ENCODE assay signal across 25 mouse cellular contexts in genomic region chr13:46921559-46921958, GRCm38 (mm10). TPM values are rescaled to one million over a fixed set of nuclear protein-coding genes. Genes with fewer than 3 reads are reported as not detected.
A peak's percentile ranks its signal among the peaks of the same experiment; 100 is the strongest.
DNase-seq lines count a peak whose midpoint lies in the region; ATAC-seq and TF ChIP-seq lines count a peak whose summit lies in the region.
"Had no signal": no experiment of that assay in that cellular context is flagged by ENCODE, and none has a peak within 500 bp of the region (broad histone marks: within the 10 kb centered on the region; RNA-seq: fewer than 3 reads in every experiment).

No protein-coding gene starts in this region.

- 38% methylated on average over 8 of the region's 8 CpGs for WGBS in heart, embryonic 13.5 days
- 54% methylated on average over 8 of the region's 8 CpGs for WGBS in kidney, postnatal 0 days
- 73% methylated on average over 8 of the region's 8 CpGs for WGBS in embryonic facial prominence, embryonic 10.5 days

- H3K27me3 ChIP-seq in heart, embryonic 13.5 days (replicated peaks), result no peaks in the 10 kb centered on the region
- no peaks in the 10 kb centered on the region for H3K27me3 ChIP-seq in kidney, postnatal 0 days (ENCODE audit: insufficient read depth, low read length)
- no peaks in the 10 kb centered on the region for H3K27me3 ChIP-seq in embryonic facial prominence, embryonic 10.5 days (replicated peaks; ENCODE audit: low read depth, poor library complexity, severe bottlenecking)
- H3K27me3 ChIP-seq: embryonic facial prominence, embryonic 15.5 days; liver, embryonic 12.5 days had no signal

- peaks cover 77% of the 10 kb centered on the region for H3K4me1 ChIP-seq in heart, embryonic 13.5 days
- H3K4me1 ChIP-seq in kidney, postnatal 0 days (replicated peaks; ENCODE audit: insufficient read depth, low read length), result no peaks in the 10 kb centered on the region
- H3K4me1 ChIP-seq in embryonic facial prominence, embryonic 10.5 days, result peaks cover 23% of the 10 kb centered on the region
- H3K4me1 ChIP-seq: midbrain, embryonic 10.5 days had no signal

- peak; percentile 14 for DNase-seq in adrenal gland, postnatal 10 days
- DNase-seq in adrenal gland, postnatal 36 days, result no peak
- no peak for DNase-seq in heart, adult 11 months
- DNase-seq in kidney, postnatal 0 days (ENCODE audit: low spot score), result peak; percentile 24
- no peak for DNase-seq in kidney, postnatal 25 days
- DNase-seq in embryonic facial prominence, embryonic 10.5 days (ENCODE audit: low spot score), result no peak
- no peak for DNase-seq in frontal cortex, postnatal 36 days (ENCODE audit: low spot score in 2 of 2)
- DNase-seq: adrenal gland, postnatal 14 days; cerebellum, adult 11 months; cerebellum, postnatal 14 days; embryo, embryonic 11 days; gastrocnemius, postnatal 10 days; kidney, postnatal 4 days; layer of hippocampus, adult 9-11 months; right cerebral cortex, postnatal 14 days; spleen, adult 18-20 months; thymus, postnatal 25 days had no signal

- H3K36me3 ChIP-seq in heart, embryonic 13.5 days, result peaks cover 19% of the 10 kb centered on the region
- H3K36me3 ChIP-seq in kidney, postnatal 0 days (ENCODE audit: insufficient read depth, low read length), result no peaks in the 10 kb centered on the region
- peaks cover 28% of the 10 kb centered on the region for H3K36me3 ChIP-seq in embryonic facial prominence, embryonic 10.5 days (replicated peaks)
- H3K36me3 ChIP-seq: embryonic facial prominence, embryonic 15.5 days; liver, embryonic 12.5 days had no signal

- no peaks in the 10 kb centered on the region for H3K9me3 ChIP-seq in heart, embryonic 13.5 days
- no peaks in the 10 kb centered on the region for H3K9me3 ChIP-seq in kidney, postnatal 0 days (replicated peaks; ENCODE audit: low read length)
- no peaks in the 10 kb centered on the region for H3K9me3 ChIP-seq in embryonic facial prominence, embryonic 10.5 days
- H3K9me3 ChIP-seq: embryonic facial prominence, embryonic 15.5 days; liver, embryonic 12.5 days had no signal

- peak overlapping the region; percentile 99 for H3K27ac ChIP-seq in heart, embryonic 13.5 days (replicated peaks)
- no peak overlapping the region for H3K27ac ChIP-seq in kidney, postnatal 0 days
- 0 out of 2 replicates have a peak overlapping the region, but pooled peaks have one; percentile 31 for H3K27ac ChIP-seq in embryonic facial prominence, embryonic 10.5 days (replicated peaks)
- H3K27ac ChIP-seq: embryonic facial prominence, embryonic 15.5 days; liver, embryonic 12.5 days; macrophage; midbrain, embryonic 10.5 days had no signal

- TF ChIP-seq CTCF in kidney, postnatal 0 days (IDR thresholded peaks at IDR 0.05; ENCODE audit: low read depth), result no peak

- peak overlapping the region; percentile 43 for H3K4me2 ChIP-seq in heart, embryonic 13.5 days
- H3K4me2 ChIP-seq in kidney, postnatal 0 days (ENCODE audit: low read length), result no peak overlapping the region
- H3K4me2 ChIP-seq: embryonic facial prominence, embryonic 15.5 days; liver, embryonic 12.5 days had no signal

- H3K9ac ChIP-seq in heart, embryonic 13.5 days, result peak overlapping the region; percentile 70
- H3K9ac ChIP-seq in kidney, postnatal 0 days (ENCODE audit: low read depth, low read length), result no peak overlapping the region
- H3K9ac ChIP-seq: embryonic facial prominence, embryonic 15.5 days; liver, embryonic 12.5 days had no signal

- ATAC-seq in heart, embryonic 13.5 days (ENCODE audit: extremely low read depth, insufficient number of reproducible peaks, low FRiP score, low TSS enrichment), result no peak
- ATAC-seq in kidney, postnatal 0 days (replicated peaks; ENCODE audit: low FRiP score, low read depth), result no peak
- ATAC-seq: activated CD4-positive, CD25-positive, alpha-beta regulatory T cell, adult 4 months; hindbrain, embryonic 16.5 days; intestine, embryonic 16.5 days; liver, embryonic 12.5 days had no signal

- H3K4me3 ChIP-seq in heart, embryonic 13.5 days, result no peak overlapping the region
- H3K4me3 ChIP-seq in kidney, postnatal 0 days (replicated peaks; ENCODE audit: low read depth, low read length), result no peak overlapping the region
- H3K4me3 ChIP-seq in embryonic facial prominence, embryonic 10.5 days, result no peak overlapping the region
- H3K4me3 ChIP-seq: embryonic facial prominence, embryonic 15.5 days; liver, embryonic 12.5 days; midbrain, embryonic 10.5 days had no signal

RNA-seq across cellular contexts. Expression of gene Kif13a, which starts 8.1 kb away (rescaled TPM):
- 10 to 100 TPM; 29.3 to 38.6 TPM for total RNA-seq in adrenal gland, postnatal 10 days (2021)
- 10 to 100 TPM; 31.0 to 39.0 TPM for total RNA-seq in adrenal gland, postnatal 36 days (2021)
- 22.9 and 32.9 TPM in 2 replicates for polyA plus RNA-seq in heart, embryonic 13.5 days (2015; fragmentation: Nextera tagmentation; extraction: Ambion mirVana)
- polyA plus RNA-seq in kidney, postnatal 0 days (2015; fragmentation: Nextera tagmentation; extraction: Ambion mirVana), result 11.2 and 13.1 TPM in 2 replicates
- polyA plus RNA-seq in embryonic facial prominence, embryonic 10.5 days (2016; fragmentation: Nextera tagmentation; extraction: Ambion mirVana), result 17.0 and 20.7 TPM in 2 replicates

Comparison
In these comparisons a context has a peak if more than half of its experiments do, and no peak if none do; other contexts are left out.
1. DNase-seq: peak in adrenal gland, postnatal 10 days (single experiment) and kidney, postnatal 0 days (single experiment); none in adrenal gland, postnatal 36 days (0 of 2), heart, adult 11 months (single experiment), kidney, postnatal 25 days (0 of 2), embryonic facial prominence, embryonic 10.5 days (single experiment) and frontal cortex, postnatal 36 days (0 of 2).